Mouse (Mus musculus) cerebellum, postnatal 10 days (tissue): Measurements from ENCODE around the gene Vezt.

Source experiments
- DNase-seq, 2 experiments: peaks; one replicate each; pipeline ENCODE4 v3.0.0; 2021; ENCODE audit warnings: mixed read lengths in 2 of 2

Vezt gene

DNA sequence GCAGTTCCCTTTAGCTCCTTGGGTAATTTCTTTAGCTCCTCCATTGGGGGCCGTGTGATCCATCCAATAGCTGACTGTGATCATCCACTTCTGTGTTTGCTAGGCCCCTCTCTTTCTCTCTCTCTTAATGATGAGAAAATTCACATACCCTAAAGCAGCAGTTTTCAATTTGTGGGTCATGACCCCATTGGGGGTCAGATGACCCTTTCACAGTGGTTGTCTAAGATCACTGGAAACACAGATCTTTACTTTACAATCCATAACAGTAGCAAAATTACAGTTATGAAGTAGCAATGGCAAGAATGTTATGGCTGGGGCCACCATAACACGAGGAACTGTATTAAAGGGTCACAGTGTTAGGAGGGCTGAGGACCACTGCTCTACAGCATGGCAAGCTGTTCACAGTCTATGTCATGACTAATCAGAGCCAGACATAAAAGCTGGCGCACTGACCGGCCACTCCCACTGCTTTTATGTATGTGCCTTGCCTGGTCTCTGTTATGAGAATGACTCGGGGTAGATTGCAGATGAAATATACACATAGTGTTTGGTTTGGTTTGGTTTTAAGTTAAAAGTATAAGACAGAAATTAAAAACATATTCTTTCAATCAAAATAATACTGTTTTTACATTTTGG, 125.7 kb downstream of the Vezt start:
- peak in 1 of 2 experiments; percentile 40 for DNase-seq

DNA sequence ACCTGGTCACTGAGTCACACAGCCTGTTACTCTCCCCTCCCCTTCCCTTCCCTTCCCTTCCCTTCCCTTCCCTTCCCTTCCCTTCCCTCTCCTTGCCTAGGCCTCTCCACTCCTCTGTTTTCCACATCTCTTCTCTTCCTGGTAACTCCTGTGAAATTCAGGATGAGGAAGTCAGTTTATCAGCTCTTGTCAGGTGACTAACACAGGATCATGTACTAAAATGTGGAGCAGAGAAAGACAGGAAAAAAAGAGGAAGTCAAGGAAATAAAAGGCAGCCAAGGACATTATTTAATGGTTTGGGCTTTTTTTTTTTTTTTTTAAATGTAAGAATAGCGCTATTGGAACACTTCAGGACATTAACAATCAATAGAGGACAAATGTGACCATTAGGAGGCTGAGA, 126.6 kb downstream of the Vezt start:
- no peak for DNase-seq

DNA sequence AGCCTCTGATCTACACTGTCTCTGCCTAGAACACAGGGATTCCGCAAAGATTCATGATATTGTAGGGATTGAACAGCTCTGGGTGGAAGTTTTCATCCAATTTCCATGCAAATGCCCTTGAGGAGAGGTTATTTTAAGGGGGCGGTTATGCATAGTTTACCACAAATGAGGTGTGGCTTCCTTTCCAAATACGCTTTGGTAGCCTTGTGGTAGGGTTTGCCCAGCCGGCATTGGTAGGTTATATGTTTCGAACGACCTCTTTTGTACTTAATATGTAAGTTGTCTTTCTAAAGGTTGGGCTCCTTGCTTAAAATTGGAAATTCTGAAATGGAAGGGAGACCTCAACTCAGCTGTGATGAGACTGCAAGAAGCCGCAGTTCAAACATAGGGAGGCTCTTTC, 127.1 kb downstream of the Vezt start:
- DNase-seq: no peak

DNA sequence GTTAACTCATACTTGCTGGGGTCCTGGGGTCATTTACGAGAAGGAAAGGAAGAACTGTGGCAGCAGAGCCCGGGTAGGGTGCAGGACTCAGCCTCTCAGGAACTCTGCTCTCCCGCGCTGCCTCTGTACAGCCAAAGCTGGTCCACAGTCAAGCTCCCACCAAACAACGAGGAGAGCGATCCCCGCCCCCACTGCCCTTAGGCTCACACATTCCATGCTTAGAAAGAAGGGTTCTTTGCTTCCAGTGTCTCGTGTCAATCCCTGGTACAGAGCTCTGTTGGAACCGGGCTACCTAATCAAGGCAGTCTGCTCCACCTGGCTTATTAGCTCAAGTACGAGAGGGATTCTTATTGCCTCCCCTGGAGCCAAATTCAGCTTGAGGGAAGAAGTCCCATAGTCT, 128.2 kb downstream of the Vezt start:
- no peak for DNase-seq

DNA sequence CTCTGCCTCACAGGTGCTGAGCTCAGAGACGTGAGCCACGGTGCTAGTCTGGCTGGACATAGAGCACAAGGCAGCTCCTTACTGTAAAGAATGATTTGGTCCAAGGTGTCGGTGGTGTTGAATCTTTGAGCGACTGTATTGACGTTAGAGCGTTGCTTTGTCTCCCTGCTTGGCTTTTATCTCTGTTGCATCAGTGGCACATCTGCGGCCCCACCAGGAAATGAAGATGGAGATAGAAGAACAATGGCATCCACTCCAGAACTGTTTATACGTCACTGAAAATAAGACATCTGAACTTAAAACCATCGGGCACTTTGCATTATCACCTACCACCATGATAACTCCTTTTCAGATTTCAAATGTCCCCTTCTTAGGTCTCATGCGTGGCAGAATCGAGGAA, 135.7 kb downstream of the Vezt start:
- no peak for DNase-seq

DNA sequence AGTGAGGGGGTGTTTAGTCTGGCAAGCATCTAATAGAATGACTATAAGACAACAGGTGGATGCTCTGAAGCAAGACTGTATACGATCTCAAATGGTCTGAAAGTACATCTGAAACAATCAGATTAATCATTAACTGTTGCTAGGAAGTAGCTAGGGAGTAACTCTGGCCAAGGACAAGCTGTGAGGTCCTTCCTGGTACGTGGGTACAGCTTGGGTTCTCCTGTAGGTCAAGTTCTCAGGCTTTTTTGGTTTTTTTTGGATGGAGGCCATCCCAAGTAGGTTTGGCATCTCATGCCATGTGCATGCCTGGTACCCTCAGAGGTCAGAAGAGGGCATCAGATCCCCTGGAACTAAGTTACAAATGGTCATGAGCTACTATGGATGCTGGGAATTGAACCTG, 136.3 kb downstream of the Vezt start:
- DNase-seq: no peak

DNA sequence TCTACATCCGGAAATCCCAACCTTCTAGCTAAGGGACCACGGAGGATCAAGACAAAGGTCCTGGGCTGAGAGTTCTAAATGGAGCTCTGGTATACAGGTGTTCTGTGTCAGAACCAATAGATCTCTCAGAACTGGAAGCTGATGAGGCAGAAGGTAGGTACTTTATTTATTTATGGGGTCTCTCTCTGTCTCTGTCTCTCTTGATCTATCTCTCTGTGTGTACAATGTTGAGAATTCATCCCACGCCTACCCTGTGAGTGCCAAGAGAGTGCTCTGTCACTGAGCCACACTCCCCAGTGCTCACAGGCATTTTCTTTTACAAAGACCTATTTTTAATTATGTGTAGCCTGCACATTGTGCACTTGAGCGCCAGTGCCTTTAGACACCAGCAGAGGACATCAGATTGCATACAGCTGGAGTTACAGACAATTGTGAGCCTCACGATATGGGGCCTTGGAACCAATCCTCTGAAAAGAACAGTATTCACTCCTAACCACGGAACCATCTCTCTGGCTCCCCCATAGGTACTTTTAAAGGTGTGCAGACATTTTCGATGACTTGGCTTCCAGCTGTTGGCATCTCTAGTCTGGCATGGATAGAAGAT, 138.5 kb downstream of the Vezt start, which contains the start of gene Metap2:
Gene Metap2 (minus strand): TSS at position 51 of the 604 bp plus-strand sequence.
- DNase-seq: no peak

DNA sequence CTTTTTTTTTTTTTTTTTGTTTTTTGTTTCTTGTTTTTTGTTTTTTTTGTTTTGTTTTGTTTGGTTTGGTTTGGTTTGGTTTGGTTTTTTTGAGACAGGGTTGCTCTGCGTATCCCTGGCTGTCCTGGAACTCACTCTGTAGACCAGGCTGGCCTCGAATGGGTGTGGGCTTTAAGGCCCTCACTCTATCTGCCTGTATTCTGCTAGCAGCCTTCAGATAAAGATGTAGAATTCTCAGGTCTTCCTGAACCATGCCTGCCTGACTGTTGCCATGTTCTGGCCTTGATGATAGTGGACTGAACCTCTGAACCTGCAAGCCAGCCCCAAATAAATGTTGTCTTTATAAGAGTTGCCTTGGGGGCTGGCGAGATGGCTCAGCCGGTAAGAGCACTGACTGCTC, 143.1 kb downstream of the Vezt start:
- no peak for DNase-seq

DNA sequence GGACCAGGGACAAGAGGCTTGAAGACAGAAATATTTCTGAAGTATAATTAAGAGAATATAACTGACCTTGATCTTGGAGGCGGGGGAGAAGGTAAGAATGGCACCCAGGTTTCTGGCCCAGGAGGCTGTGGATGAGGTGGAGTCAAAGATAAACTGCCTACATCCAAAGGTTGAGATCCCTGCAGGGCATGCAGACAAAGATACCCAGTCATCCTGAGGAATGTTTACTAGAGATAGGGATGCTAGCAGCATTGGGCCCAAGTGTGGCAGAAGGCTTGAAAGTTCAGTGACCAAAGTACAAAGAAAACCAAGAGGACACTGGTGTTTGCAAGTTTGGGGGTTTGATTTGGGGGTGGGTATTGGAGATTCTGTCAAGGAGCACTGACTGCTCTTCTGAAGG, 144.6 kb downstream of the Vezt start:
- DNase-seq: no peak

DNA sequence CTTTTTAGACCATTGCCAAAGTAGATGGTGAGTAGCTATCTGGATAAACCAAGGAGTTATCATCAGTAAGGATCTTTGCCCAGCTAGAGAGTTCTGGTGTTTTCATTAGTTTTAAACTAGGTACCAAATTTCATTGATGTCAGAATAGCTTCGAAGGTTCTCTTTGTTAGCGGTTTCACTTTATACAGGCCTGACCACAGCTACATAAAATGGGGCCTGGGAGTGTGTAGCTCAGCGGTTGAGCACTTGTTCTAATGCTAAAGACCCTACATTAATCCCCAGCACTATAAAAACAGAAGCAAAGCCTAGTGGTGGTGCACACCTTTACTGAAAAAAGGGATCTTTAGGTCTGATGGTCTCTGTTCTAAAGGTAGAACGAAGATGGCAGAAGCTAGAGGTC, 145.1 kb downstream of the Vezt start:
- DNase-seq: no peak

DNA sequence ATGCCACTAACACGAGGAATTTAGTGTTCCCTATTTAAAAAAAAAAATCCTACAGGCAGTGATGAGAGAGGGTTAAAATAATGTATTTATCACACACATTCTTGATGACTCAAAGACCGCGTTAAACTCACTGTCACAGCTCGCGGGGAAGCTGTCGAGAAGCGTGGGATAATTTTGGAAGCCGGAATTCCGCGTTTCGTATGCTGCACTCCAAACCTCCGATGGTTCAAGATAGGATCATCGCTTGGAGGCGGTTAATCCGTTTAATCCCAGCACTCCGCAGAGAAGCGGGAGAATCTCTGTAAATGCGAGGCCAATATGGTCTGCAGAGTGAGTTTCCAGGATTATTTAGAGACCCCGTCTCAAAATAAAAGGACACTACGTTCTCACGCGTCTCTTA, 145.6 kb downstream of the Vezt start:
- DNase-seq: peak in 1 of 2 experiments; percentile 45

DNA sequence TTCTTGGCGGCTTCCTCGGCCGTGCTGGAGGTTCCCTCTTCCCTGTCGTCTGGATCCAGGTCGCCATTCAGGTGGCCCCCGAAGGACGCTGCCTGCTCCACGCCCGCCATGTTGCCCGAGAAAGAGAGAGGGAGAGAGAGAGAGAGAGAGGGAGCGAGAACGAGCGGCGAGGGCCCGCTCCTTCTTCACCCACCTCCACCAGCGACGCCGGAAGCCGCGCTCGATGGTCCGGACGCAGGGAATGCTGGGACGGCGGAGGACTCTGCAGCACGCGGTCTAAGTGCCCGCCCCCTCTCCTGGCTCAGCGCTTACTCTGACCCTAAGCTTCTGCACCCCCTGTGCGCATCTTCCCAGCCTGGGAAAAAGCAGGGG, 146.1 kb downstream of the Vezt start:
- peak; percentile 93 to 96 for DNase-seq
